Mouse (Mus musculus): ENCODE results near the gene Abl1. TPM values are rescaled to one million over a fixed set of nuclear protein-coding genes. Genes with fewer than 3 reads are reported as not detected.
A peak's percentile ranks its signal among the peaks of the same experiment; 100 is the strongest.

The Abl1 gene
- 10 to 100 TPM; 39.7 to 40.5 TPM for total RNA-seq (2021)

DNA sequence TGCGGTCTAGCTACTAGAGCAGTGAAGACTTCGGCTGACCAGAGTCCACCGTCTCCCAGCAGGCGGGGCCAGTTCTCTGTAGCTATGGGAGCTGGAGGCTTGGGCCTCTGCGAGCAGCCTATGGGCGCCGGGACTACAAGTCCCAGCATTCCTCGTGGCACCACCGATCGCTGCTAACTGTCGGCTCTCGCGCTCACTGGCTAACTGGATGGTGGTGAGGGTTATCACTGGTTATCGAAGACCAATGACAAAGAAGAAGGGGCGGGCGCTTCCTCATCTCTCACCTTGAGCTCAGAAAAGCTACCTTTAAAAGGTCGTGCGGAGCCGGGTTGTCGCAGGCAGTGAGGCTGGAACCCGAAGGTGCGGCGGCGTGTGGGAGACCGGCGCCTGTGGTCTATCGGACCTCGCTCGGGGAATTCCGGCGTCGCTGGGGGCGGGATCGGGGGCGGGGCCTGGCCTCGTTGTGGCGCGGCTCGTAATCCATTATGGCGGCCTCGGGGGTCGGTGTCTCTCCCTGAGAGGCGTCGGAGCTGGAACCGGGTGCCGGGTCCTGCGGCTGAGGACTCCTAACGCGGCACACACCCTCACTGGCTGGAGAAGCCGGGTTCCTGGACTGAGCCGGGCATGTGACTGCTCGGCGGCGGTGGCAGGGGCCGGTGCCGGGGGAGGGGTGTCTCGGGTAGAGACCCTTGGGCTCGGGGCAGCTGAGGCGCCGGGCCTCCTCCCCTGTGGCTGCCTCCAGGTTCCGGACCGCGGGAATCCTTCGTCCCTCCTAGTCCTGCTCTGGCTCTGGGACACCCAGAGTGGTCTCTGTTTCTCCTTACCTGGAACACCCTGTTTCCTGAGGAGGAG, at the start of gene Abl1:
Gene Abl1, plus strand, starts transcription at position 303 of the 852 bp plus-strand sequence.
- DNase-seq (ENCODE audit: extremely low spot score in 1 of 2, low spot score in 2 of 2), result peak; percentile 97
- intact Hi-C loops (cut with DNase I), result loop anchor here (10.0 kb wide), 1 partner anchor 197 kb away; the partner anchor contains the start of gene Lamc3

DNA sequence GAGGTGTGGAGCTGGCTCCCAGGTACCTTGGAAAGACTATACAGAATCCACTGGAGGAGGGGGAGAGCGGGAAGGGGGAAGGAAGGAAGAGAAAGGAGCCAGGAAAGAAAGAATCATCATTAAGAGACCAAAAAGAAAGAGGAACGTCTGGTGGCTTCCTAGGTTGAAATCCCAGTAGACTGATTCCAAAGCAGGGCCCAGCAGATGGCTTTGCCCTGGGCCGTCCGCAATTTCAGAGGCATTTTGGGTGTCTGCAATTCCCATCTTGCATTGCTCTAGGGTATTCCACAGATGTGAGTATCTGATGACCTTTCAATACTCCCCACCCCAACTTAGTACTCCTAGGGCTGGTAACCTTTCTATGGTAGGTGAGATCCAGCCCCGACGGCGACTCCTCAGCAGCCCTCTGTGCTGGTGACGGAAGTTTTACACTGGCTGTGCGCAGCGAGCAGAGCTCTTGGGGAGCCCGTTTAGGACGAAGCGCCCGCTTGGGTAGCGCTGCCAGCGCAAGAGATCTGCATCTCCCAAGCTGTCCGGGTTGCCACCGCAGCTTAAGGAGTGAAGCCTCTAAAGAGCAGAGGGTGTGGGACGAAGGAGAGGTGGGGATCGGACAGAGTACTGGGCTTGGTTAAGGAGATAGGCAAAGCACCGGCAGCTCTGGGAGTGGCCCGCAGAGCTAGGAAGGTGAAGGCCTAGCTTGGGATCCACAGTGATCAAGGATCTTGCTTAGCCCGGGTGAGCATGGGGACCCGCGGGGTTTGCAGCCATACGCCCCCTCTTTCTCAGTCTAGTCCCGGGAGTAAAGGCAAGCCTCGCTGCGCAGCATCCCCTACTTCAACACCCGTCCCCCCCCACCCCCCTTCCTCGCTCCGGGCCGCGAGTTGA, 49.4 kb upstream of the Abl1 start:
- DNase-seq (ENCODE audit: extremely low spot score in 1 of 2, low spot score in 2 of 2), result no peak
- intact Hi-C loops (cut with DNase I), result no loop called here

DNA sequence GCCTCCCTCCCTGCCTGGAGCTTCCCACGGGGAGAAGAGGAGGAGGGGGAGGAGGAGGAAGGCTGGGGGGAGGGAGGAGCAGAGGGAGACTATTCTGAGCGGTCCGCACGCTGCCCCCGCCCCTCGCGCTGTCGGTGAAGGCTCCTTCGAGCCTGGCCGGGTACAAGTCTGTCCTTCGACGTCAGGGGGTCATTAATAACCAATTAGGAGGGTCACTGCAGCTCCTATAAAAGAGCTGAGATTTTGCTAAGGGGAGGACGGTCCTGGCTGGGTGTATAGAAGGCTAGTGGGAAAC, 48.8 kb upstream of the Abl1 start:
- intact Hi-C loops (cut with DNase I), result no loop called here
- no peak for DNase-seq (ENCODE audit: extremely low spot score in 1 of 2, low spot score in 2 of 2)

DNA sequence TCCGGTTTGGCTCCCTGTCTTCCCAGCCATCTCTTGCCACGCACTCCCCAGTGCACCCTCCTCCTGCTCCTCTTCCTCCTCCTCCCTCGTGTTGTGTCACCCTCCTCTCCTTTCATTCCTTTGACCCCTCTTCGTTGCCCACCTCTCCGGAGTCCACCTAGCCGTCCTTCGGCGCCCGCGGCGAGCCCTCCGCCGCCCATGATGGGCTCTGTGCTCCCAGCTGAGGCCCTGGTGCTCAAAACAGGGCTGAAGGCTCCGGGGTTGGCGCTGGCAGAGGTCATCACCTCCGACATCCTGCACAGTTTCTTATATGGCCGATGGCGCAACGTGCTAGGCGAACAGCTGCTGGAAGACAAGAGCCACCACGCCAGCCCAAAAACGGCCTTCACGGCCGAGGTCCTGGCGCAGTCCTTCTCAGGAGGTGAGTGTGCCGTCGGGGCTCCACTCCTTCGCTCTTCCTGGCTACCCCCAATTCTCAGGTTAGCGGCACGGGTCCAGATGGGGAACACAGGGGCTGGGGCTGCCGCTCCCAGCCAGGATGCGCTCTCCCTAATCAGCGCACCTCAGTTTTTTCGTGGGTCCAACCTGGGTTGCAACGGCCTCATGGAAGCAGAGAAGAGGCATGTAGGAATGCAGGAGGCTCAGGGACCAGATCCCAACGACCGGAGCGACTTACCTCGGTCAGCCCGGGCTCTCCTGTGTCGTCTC, 48.1 kb upstream of the Abl1 start, which contains the start of gene Prdm12:
Gene Prdm12, plus strand, starts transcription at position 137 of the 708 bp plus-strand sequence.
- intact Hi-C loops (cut with DNase I), result no loop called here
- no peak for DNase-seq (ENCODE audit: extremely low spot score in 1 of 2, low spot score in 2 of 2)

DNA sequence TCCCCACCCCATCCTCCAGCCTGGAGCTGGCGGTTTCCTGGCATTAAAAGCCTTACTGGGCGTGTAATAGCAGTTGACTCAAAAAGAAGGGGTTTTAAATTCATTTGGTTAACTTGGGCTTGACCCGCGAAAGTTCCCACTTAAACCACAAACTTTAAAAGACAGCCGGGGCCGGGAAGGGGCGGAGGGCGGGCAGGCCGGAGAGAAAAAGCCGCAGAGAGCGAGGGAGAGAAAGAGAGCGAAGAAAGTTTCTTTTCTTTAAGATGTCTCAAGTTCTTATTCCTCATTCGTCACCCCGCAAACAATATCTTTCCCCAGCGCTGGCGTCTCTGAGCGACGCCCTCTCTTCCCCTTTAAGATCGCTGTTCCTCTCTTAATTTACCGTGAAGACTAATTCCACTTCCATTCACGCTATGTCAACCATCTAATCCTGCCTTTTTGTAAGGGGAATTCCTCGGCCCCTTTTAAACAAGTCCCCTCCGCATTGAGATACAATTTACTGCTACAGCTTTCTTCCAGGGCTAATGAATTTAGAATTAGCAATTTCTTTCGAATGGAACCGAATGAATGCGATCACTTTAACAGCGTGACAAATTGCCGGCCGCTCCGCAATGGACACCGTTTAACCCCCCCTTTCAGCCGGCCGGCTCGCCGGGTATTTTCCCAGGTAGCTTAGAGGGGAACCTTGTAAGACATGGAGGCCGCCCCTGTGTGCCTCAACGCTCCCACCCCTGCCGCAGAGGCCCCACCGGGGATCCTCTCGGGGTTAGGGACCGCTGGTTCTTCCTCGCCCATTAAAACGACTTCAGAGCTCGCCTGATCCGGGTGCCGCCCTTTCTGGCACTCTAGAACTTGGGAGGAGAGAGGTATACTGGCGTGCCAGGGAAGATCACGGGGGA, 47.3 kb upstream of the Abl1 start:
- no peak for DNase-seq (ENCODE audit: extremely low spot score in 1 of 2, low spot score in 2 of 2)
- intact Hi-C loops (cut with DNase I), result no loop called here

DNA sequence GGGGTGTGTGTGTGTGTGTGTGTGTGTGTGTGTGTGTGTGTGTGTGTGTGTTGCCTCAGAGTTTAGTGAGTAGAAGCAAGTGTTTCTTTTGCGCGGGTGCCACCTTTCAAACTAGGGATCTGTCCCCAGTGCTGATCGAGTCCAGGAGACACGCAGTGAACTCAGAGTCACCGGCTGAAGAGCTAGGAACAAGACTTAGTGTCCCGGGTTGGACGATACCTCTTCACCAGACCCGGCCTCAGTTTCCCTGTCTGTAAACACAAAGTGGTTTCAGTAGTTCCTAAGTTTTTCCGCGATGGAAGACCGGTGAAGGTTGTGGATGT, 46.7 kb upstream of the Abl1 start:
- DNase-seq (ENCODE audit: extremely low spot score in 1 of 2, low spot score in 2 of 2), result no peak
- intact Hi-C loops (cut with DNase I), result no loop called here

DNA sequence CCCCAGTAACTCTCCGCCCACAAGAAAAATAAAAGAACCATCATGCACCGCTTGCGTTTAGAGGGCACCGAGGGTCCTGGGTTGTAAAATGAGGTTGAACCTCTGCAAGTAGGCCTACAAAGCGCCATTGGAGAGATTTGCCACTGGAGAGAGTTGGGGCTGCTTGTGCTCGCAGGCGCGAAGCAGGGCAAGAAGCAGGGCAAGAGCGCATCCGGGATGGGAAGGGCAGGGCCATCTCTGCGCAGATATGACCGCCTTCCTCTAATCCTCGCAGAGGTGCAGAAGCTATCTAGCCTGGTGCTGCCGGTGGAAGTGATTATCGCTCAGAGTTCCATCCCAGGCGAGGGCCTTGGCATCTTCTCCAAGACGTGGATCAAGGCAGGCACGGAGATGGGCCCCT, 46.2 kb upstream of the Abl1 start:
- intact Hi-C loops (cut with DNase I), result no loop called here
- no peak for DNase-seq (ENCODE audit: extremely low spot score in 1 of 2, low spot score in 2 of 2)

DNA sequence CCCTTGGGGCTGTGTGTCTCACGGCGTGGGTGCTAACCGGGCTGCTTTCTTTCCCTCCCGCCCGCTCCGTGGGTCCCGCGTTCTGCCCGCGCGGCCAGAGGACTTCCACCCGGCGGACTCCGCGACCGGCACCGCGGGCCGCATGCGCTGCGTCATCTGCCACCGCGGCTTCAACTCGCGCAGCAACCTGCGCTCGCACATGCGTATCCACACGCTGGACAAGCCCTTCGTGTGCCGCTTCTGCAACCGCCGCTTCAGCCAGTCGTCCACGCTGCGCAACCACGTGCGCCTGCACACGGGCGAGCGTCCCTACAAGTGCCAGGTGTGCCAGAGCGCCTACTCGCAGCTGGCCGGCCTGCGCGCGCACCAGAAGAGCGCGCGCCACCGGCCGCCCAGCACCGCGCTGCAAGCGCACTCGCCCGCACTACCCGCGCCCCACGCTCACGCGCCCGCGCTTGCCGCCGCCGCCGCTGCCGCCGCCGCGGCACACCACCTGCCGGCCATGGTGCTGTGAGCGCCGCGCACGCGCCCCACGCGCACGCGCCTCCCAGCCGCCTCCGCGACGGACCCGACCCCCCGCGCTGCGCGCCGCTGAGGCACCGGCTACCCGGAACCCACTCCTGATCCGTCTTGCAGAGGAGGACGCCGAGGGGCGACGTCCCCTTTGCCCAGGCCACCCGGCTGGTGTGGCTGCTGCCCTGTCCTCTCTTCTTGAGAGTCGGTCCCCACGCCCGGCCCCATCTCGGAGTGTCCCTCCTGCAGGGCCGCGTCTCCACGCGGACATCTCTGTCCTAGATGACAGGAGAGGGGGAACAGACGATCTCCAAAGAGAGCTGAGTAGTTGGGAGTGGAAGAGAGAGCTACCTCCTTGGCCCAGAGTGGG, 34.0 kb upstream of the Abl1 start:
- DNase-seq (ENCODE audit: extremely low spot score in 1 of 2, low spot score in 2 of 2), result peak; percentile 46 to 76
- intact Hi-C loops (cut with DNase I), result no loop called here

DNA sequence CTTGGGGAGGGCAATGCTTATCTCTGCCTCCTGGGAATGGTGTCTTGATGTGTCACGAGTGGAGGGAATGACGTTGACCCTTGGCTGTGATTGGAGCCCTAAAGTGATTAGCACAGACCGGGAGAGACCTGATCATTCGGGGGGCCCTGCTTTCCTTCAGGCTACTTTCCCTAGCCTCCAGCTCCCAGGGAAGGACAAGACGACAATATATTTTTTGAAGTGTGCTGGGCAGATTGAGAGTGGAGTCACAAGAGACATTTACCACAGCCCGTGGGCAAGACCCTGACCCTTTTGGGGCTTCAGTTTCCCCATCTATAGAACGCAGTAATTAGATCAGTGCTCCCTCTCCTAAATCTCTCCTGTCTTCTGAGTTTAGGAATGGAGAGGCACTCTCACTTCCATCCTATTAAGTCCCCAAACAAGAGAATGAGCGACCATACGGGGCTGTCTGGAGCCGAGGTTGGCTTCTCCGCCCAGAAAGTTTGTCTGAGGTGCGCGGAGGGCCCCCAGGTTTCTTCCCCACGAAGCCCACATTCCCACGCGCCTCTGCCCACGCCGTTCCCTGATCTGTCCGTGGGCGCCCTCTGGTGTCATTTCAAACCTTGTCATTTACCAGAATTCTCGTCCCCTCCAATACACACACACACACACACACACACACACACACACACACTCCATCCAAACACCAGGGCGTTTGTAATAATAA, 33.2 kb upstream of the Abl1 start:
- intact Hi-C loops (cut with DNase I), result loop anchor here (1.0 kb wide), 1 partner anchor 172 kb away; no protein-coding TSS in a partner anchor
- DNase-seq (ENCODE audit: extremely low spot score in 1 of 2, low spot score in 2 of 2), result peak in 1 of 2 experiments; percentile 79

DNA sequence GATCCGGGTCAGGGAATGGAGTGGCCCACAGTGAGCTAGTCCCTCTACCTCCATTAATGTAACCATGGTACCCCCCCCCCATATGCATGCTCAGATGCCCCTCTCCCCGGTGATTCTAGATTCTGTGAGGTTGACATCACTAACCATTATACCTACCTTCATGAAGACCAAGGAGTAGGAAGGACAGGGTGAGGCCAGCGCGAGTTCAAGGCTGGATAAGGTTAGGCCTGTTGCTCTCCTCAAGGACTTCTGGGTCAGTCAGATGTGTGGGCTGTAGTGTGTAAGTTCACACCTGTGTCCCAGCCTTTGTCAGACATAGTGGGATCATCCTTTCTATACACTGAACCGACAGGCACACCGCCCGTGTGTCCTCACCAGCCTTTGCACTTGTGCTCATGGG, 31.8 kb upstream of the Abl1 start:
- DNase-seq (ENCODE audit: extremely low spot score in 1 of 2, low spot score in 2 of 2), result no peak
- intact Hi-C loops (cut with DNase I), result no loop called here

DNA sequence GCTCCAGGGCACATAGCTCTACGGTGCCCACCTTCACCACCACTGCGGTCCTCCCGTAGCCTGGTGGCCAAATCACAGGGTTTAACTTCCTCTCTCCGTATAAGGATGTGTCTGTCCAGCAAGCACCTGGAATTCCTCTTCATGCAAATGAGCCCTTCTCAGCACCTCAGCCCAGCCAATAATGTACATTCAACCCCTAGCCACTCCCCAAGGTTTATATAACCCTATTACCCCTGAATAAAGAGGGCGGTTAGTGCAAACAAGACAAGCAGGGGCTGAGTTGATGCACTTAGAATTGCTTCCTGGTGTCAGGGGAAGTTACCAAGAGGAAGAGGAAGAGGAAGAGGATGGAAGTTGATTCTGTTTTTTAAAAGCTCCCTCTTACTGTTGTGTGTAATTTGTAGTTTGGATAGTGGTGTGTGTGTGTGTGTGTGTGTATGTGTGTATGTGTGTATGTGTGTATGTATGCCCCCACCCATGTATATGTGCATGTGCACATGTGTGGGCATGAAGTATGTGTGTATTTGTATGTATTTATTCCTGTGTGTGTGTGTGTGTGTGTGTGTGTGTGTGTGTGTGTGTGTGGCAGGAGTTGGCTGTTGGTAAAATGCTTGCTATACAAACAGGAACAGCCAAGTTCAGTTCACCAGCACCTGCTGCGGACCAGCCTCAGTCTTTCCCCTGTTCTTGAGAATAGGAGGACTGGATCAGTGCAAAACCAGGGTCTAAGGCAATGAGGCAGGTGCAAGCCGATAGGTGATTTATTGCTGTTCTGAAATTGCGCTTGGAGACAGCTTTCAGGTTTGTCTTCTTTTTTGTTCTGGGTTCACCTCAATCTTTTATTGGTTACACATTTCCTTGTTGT, 25.0 kb upstream of the Abl1 start:
- DNase-seq (ENCODE audit: extremely low spot score in 1 of 2, low spot score in 2 of 2), result no peak
- intact Hi-C loops (cut with DNase I), result no loop called here

DNA sequence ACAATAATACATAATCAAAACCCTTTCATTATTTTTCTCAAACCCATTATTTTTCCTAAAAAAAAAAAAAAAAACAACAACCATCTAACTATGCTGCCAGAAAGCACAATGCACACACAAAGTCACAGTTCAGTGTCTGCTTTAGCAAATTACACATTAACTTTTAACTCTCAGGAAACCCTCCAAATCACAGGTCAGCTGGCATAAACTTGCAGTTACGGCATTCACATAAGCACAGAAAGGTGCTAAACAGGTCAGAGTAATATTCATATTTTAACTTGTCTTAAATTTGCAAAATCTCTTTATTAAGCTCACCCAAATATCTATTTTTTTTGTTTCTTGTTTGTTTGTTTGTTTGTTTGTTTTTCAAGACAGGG, 24.4 kb upstream of the Abl1 start:
- intact Hi-C loops (cut with DNase I), result no loop called here

DNA sequence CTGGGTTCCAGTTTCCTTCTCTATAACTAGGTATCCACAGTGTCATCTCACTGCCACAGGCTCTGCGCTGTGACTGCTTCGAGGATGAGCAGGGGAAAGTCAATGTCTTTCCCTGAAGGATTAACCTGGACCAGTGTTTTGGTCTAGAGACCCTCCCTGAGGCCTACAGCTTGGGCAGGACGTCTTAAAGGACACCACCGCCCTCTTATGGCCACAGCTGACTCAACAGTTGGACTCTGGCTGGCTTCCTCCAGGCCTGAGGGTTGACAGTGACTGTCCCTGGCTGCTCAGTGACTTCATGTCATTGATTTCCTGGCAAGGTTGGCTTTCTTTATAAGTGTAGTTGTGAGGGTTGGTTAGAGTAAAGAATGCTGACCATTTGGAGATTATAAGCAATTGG, 20.8 kb upstream of the Abl1 start:
- intact Hi-C loops (cut with DNase I), result no loop called here
- no peak for DNase-seq (ENCODE audit: extremely low spot score in 1 of 2, low spot score in 2 of 2)

More for the DNA sequence above, 24.4 kb upstream of the Abl1 start:
- no peak for DNase-seq (ENCODE audit: extremely low spot score in 1 of 2, low spot score in 2 of 2)

DNA sequence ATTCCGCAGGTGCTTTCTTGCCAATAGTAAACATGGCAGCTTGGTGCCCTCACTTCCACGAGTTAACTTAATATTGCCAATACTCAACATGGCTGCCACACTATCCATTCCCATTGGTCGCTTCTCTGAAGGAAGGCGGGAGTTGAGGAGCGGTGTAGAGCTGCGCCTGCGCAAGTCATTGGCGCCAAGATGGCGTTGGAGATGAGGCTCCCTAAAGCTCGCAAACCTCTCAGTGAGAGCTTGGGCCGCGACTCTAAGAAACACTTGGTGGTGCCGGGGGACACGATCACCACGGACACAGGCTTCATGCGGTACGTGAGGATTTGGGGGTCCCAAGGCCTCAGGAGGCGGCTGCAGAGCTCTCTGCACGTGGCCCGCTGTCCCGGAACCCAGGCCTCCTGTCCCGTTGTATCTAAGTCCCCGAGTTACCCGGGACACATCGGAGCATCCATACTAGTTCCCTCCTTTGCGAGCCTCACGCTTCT, 17.6 kb upstream of the Abl1 start, which contains the start of gene Exosc2:
Gene Exosc2, plus strand, starts transcription at position 165 of the 485 bp plus-strand sequence.
- intact Hi-C loops (cut with DNase I), result loop anchor here (5.0 kb wide), 1 partner anchor 188 kb away; no protein-coding TSS in a partner anchor

DNA sequence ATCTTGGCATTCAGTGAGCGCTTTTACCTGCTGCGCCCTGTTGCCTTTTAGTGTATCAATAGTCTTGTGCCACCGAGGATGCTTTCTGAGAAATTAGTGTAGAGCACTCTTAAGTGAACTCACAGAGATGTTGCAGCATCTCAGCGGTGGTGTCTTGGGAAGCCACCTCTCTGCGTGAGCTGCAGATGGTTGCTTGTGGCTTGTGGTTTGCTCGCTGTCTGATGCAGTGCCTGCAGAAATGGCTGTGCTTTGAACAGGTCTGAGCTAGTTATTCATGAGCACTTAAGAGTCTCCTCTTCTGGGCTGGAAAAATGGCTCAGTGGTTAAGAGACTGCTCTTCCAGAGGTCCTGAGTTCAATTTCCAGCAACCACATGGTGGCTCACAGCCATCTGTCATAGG, 9.5 kb upstream of the Abl1 start:
- DNase-seq (ENCODE audit: extremely low spot score in 1 of 2, low spot score in 2 of 2), result no peak
- intact Hi-C loops (cut with DNase I), result no loop called here

More for the DNA sequence above, 17.6 kb upstream of the Abl1 start, which contains the start of gene Exosc2:
- DNase-seq (ENCODE audit: extremely low spot score in 1 of 2, low spot score in 2 of 2), result peak; percentile 93 to 94

Data from left cerebral cortex, postnatal 10 days (tissue).